Mouse (Mus musculus) cerebellum, adult 8-10 months (tissue): ENCODE results near the gene Hspb9.

Experiments used
- DNase-seq: peaks from one replicate; pipeline ENCODE4 v3.0.0; 2022

Gene Hspb9

GRCm38 (mm10) chr11:100735954-100736745, 22.5 kb downstream of the Hspb9 start:
- no peak for DNase-seq

GRCm38 (mm10) chr11:100736746-100737080, 23.1 kb downstream of the Hspb9 start:
- DNase-seq: no peak

DNA sequence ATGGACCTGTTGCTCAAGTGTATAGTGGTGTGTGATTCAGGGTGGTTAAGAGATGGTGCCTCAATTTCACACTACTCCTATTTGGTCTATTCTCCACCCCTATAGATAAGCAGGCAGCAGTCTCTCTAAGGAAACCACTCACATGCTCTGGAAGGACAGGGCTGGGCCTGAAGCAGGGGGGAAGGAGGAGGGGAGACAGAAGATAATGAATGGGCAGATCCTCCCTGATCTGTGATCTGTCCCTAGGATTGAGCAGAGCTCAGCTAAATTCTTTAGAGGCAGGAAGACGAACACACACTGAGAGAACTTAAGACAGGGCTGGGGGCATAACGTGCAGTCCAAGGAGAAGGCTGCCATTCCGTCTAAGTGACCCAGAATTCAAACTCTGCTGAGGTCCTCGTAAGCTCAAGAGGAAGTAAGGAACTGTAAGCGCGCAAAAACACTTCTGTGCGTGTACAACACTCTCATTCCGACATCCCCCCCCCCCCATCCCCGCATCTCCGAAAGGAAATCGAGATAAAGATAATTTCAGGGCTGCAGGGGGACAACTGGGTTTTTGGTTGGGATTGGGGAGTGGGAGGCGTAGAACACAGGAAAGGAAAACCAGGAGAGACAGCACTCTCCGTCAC, 23.6 kb downstream of the Hspb9 start:
- no peak for DNase-seq

- peak; percentile 98 for DNase-seq
Observed at GRCm38 (mm10) chr11:100738066-100738604, 24.5 kb downstream of the Hspb9 start, which contains the start of gene Rab5c. Gene Rab5c, minus strand, starts transcription at chr11:100738215.

DNA sequence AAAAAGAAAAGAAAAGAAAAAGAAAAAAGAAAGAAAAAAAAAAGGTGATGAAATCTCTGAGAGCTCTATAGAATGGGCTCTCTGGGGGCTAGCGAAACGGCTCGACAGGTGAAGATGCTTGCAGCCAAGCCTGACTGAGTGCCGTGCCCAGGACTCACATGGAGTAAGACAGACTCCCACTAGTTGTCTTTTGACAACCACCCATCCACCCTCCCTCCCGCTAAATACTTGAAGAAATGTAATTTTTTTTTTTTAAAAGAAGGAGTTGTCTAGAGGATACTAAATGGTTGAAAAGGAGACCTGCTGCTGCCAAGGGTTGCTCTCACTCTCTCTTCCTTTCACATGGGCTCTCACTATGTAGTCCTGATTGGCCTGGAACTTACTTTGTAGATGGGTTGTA, 25.1 kb downstream of the Hspb9 start:
- DNase-seq: no peak

DNA sequence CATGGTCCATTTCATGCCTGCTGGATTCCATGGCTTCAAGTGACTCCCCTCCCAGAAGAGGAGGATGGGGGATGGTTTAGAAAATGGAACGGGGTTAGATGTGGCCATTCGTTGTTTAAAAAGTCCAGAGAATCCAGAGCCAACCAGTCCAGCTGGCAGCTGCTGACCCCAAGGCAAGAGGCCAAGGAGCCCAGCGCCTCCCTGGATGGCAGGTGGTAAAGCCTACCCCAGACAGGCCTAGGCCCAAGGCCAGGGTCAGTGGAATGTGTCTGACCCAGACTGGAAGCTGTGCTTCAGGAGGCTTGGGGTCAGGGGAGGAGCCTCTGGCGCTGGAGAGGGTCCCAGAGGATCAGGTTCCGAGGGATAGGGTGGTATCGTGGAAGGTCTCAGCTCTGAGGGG, 27.7 kb downstream of the Hspb9 start:
- DNase-seq: no peak

- peak; percentile 62 for DNase-seq
Observed at GRCm38 (mm10) chr11:100745085-100745484, 31.4 kb downstream of the Hspb9 start.

GRCm38 (mm10) chr11:100746546-100746945, 32.9 kb downstream of the Hspb9 start:
- DNase-seq: no peak

GRCm38 (mm10) chr11:100747114-100747513, 33.5 kb downstream of the Hspb9 start:
- DNase-seq: no peak

DNA sequence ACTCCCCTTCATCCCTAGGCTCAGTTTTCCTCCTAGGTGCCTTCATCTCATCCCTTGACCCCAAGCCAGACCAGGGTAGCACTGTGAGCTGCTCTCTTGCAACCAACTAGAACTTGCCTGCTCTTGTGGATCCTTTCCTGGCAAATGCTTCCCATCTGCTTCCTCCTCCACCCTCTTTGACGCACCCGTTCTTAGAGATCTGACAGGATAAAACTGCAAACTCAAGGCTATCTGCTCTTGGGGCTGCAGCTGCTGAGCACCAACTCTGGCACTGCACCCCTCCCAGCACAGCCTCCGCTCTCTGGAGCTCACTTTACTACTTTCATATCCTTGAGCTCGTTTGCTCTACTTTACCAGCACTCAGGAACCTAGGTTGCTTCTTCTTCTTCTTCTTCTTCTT, 35.0 kb downstream of the Hspb9 start:
- no peak for DNase-seq

GRCm38 (mm10) chr11:100749469-100749868, 35.8 kb downstream of the Hspb9 start:
- no peak for DNase-seq

- DNase-seq: no peak
Observed at GRCm38 (mm10) chr11:100750127-100750526, 36.5 kb downstream of the Hspb9 start.

DNA sequence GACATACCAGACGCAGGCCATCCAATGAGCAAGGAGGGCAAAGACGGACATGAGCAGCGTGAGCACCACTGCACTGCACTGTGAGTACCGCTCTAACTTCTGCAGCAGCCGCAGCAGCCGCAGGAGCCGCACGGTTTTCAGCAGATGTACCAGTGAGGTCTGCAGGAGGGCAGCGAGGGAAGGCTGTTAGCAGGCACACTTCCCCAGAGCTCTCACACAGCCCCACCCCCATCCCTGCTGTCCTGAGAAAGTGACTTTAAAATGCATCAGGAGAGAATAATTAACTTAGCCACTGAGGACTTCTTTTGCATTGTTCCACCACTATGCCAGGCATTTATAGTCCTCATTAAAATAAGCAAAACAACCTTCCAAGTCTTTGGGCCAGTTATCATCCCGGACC, 38.6 kb downstream of the Hspb9 start:
- no peak for DNase-seq

DNA sequence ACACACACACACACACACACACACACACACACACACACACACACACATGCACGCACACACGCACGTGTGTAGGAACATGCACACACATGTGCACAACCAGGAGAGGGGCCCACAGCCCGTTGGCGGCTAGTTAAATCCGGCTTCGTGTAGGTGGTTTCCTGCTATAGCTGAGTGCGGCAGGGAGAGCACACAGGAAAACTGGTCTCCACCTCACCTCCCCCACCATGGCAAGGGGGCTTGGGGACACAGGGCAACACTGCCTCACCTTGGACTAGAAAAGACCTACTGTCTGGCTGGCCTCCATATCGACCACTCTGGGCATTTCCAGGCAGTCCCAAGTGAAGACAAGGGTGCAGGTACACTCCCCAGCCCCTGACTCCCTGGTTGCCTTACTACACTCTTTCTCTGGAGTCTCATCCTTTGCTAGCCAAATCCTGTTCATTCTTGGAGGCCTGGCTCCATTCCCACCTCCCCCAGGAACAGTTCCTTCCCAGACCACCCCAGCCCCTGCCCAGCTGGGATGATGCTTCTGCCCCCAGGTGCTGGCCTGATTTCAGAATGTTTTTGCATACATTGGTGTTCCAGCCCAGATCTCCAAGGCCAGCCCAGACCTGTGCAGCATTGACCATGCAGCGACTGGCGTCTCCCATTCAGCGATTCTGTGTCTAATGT, 40.5 kb downstream of the Hspb9 start:
- no peak for DNase-seq

- no peak for DNase-seq
Observed at GRCm38 (mm10) chr11:100754693-100755057, 41.0 kb downstream of the Hspb9 start.

DNA sequence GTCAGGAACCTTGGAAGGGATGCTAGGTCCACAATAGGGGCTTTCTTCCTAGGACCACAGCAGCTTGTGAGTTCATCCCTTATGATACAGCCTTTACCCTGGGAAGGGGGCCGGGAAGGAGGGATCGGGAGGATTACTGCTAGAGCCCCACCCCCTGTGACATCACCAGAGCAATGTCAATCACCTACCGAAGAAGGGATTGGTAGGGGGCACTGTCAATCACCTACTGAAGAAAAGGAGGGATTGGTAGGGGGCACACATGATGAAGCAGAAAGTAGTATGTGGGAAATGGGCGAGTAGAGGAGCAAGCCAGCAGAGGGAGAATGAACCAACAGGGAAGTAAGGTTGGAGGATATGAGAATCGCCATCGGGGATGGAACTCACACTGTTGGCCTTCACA, 42.8 kb downstream of the Hspb9 start:
- DNase-seq: no peak

DNA sequence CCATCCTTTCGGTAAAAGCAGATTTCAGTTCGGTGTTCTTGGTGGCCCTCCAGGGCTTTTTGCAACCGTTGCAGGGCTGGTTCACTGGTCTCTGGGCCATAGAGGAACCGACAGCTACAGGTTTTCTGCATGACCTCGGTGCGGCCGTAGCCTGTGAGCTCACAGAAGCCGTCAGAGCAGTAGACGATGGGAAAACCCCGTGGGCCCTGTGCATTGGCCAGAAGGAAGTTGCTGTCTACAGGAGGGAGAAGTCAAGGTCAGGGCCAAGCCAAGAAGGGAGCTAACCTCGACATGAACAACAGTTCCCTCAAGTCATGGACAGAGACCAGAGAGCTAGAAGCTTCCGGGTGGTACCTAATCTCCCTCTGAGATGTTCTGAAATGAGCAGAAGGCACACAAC, 43.9 kb downstream of the Hspb9 start:
- no peak for DNase-seq

GRCm38 (mm10) chr11:100758707-100759610, 45.3 kb downstream of the Hspb9 start:
- no peak for DNase-seq

DNA sequence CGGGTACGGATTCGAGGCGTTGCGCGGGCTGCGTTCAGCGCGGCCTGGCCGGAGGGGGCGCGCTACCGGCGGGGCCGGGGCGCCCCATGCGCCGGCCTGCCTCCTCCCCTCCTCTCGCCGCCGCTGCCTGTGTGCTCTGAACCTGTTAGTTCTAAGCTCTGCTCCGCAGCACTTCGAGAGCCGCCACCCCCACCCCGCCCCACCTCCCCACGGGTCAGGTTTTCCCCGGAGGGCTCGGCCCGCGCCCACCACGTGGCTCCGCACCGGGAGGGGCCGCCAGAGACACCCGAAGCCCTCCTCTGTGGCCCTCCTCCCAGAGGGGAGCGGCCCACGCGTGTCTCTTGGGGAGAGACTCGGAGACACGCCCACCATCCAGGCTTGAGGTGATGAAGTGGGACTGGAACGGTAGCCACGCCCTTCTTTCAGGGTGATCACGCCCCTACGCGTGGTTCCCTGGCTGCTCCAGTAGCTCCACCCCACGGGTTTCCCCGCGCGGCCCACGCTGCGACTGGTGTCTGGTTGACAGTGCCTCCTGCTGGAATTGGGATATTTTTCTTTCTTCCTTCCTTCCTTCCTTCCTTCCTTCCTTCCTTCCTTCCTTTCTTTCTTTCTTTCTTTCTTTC, 46.1 kb downstream of the Hspb9 start, which contains the start of gene Kcnh4:
TSS of gene Kcnh4 (minus strand) at position 332 of the 623 bp plus-strand sequence.
- no peak for DNase-seq

DNA sequence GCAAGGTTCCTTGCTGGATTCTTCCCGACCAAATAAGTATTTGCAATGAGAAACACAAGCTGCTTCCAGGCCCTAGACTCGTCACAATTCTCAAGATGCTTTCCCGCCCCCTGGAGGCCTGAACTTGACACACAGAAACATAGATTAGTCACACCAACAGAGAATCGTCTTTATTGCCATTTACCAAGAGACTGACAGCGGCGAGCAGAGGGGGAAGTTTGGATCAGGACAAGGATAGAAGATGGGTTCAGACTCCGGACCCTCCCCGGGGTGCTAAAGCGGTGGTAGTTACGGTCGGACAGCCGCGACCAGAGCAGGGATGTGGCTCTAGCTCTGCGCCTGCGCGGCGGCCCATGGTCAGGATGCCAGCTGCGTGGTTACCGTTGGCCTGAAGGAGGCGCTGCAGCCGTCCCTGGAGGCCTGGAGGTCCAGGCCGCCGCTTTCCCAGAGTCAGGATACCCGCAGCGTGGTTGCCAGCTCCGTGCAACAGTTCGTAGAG, 47.9 kb downstream of the Hspb9 start:
- DNase-seq: peak; percentile 95

GRCm38 (mm10) chr11:100762831-100763230, 49.2 kb downstream of the Hspb9 start, which contains the start of gene Hcrt:
Gene Hcrt, minus strand, starts transcription at chr11:100762931.
- DNase-seq: no peak
